Mouse (Mus musculus) heart, embryonic 15.5 days (tissue): Measurements from ENCODE around the gene Acacb. TPM values are rescaled to one million over a fixed set of nuclear protein-coding genes. Genes with fewer than 3 reads are reported as not detected.

Source experiments
- ATAC-seq: fragments of 200-750 bp; cut with Nextera tagmentation; replicated peaks from 2 replicates; pipeline ENCODE4 v1.8.0; 2017; ENCODE audit warnings: low read depth, moderate TSS enrichment; ENCODE audit not compliant: insufficient number of reproducible peaks, insufficient read depth, low FRiP score
- H3K27ac ChIP-seq: fragments of 300-500 bp; sonication (generic); 2 replicates; pipeline ENCODE4 v1.5.1; 2015; ENCODE audit warnings: mild to moderate bottlenecking, inconsistent platforms
- H3K27me3 ChIP-seq: fragments of 300-500 bp; sonication (generic); 2 replicates; pipeline ENCODE4 v1.6.1; 2015; ENCODE audit warnings: inconsistent platforms
- H3K36me3 ChIP-seq: fragments of 300-500 bp; sonication (generic); 2 replicates; pipeline ENCODE4 v1.6.1; 2015; ENCODE audit warnings: mild to moderate bottlenecking, inconsistent platforms
- H3K4me1 ChIP-seq: fragments of 300-500 bp; sonication (generic); replicated peaks from 2 replicates; pipeline ENCODE4 v1.6.1; 2015; ENCODE audit warnings: inconsistent platforms
- H3K4me2 ChIP-seq: fragments of 300-500 bp; sonication (generic); 2 replicates; pipeline ENCODE4 v1.6.1; 2015; ENCODE audit warnings: inconsistent platforms, mild to moderate bottlenecking, moderate library complexity
- H3K4me3 ChIP-seq: fragments of 300-500 bp; sonication (generic); 2 replicates; pipeline ENCODE4 v1.5.1; 2015; ENCODE audit warnings: mild to moderate bottlenecking, inconsistent platforms
- H3K9ac ChIP-seq: fragments of 300-500 bp; sonication (generic); 2 replicates; pipeline ENCODE4 v1.6.1; 2015; ENCODE audit warnings: mild to moderate bottlenecking, inconsistent platforms
- H3K9me3 ChIP-seq: fragments of 300-500 bp; sonication (generic); replicated peaks from 2 replicates; pipeline ENCODE4 v1.6.1; 2016; ENCODE audit warnings: inconsistent platforms
- WGBS: fragments of 180-500 bp; shearing (Covaris S2); methylation state at CpG from one replicate; pipeline ENCODE4 v1.1.7; 2015; ENCODE audit warnings: mixed read lengths; 5-methylcytosine and 5-hydroxymethylcytosine counted together
- polyA plus RNA-seq: library from polyadenylated mRNA; unstranded; fragments of >200 nt; fragmentation: Nextera tagmentation; extraction: Ambion mirVana; gene quantifications from 2 replicates; pipeline ENCODE4 v1.2.1, GENCODE M21; 2015

Gene Acacb
- polyA plus RNA-seq, 1 experiment from 2014 or later: 11.3 TPM

GRCm38 (mm10) chr5:114275991-114276390, 129.7 kb downstream of the Acacb start:
- Histone ChIP-seq H3K9me3 (no peaks in the 10 kb centered on the region), H3K27ac (no peak overlapping the region), H3K9ac (no peak overlapping the region), H3K4me3 (no peak overlapping the region), H3K4me1 (peaks cover 12% of the 10 kb centered on the region), H3K4me2 (no peak overlapping the region), H3K36me3 (no peaks in the 10 kb centered on the region), H3K27me3 (peaks cover 92% of the 10 kb centered on the region)
- 40% methylated on average over 16 of the region's 16 CpGs for WGBS
- ATAC-seq: no peak

- no peak overlapping the region for H3K4me3 ChIP-seq
- 49% methylated on average over 12 of the region's 12 CpGs for whole genome bisulfite sequencing
- ATAC-seq: no peak
- H3K9ac ChIP-seq: no peak overlapping the region
- peaks cover 67% of the 10 kb centered on the region for H3K27me3 ChIP-seq
- H3K4me2 ChIP-seq: no peak overlapping the region
- no peak overlapping the region for H3K27ac ChIP-seq
- no peaks in the 10 kb centered on the region for H3K9me3 ChIP-seq
- H3K4me1 ChIP-seq: no peaks in the 10 kb centered on the region
- no peaks in the 10 kb centered on the region for H3K36me3 ChIP-seq
Observed at GRCm38 (mm10) chr5:114279382-114280143, 133.2 kb downstream of the Acacb start.

- no peaks in the 10 kb centered on the region for H3K36me3 ChIP-seq
- H3K27me3 ChIP-seq: peaks cover 41% of the 10 kb centered on the region
- H3K4me3 ChIP-seq: no peak overlapping the region
- H3K9ac ChIP-seq: no peak overlapping the region
- WGBS: 33% methylated on average over 6 of the region's 6 CpGs
- ATAC-seq: no peak
- no peaks in the 10 kb centered on the region for H3K9me3 ChIP-seq
- H3K4me1 ChIP-seq: no peaks in the 10 kb centered on the region
- no peak overlapping the region for H3K27ac ChIP-seq
- no peak overlapping the region for H3K4me2 ChIP-seq
Observed at GRCm38 (mm10) chr5:114282346-114282745, 136.0 kb downstream of the Acacb start.

GRCm38 (mm10) chr5:114284604-114285397, 138.5 kb downstream of the Acacb start:
- H3K27me3 ChIP-seq: peaks cover 37% of the 10 kb centered on the region
- H3K9ac ChIP-seq: no peak overlapping the region
- H3K36me3 ChIP-seq: no peaks in the 10 kb centered on the region
- no peak overlapping the region for H3K27ac ChIP-seq
- no peak overlapping the region for H3K4me2 ChIP-seq
- no peak for ATAC-seq
- H3K4me3 ChIP-seq: no peak overlapping the region
- H3K4me1 ChIP-seq: no peaks in the 10 kb centered on the region
- 70% methylated on average over 13 of the region's 13 CpGs for WGBS
- no peaks in the 10 kb centered on the region for H3K9me3 ChIP-seq

GRCm38 (mm10) chr5:114285398-114285700, 139.0 kb downstream of the Acacb start:
- Histone ChIP-seq H3K4me1 (no peaks in the 10 kb centered on the region), H3K36me3 (no peaks in the 10 kb centered on the region), H3K9me3 (no peaks in the 10 kb centered on the region), H3K27me3 (peaks cover 40% of the 10 kb centered on the region), H3K27ac (no peak overlapping the region), H3K4me3 (no peak overlapping the region), H3K9ac (no peak overlapping the region), H3K4me2 (no peak overlapping the region)
- 82% methylated on average over 3 of the region's 3 CpGs for WGBS
- no peak for ATAC-seq

GRCm38 (mm10) chr5:114286102-114286501, 139.8 kb downstream of the Acacb start:
- Histone ChIP-seq H3K4me3 (no peak overlapping the region), H3K27me3 (peaks cover 33% of the 10 kb centered on the region), H3K36me3 (no peaks in the 10 kb centered on the region), H3K27ac (no peak overlapping the region), H3K4me1 (no peaks in the 10 kb centered on the region), H3K9me3 (no peaks in the 10 kb centered on the region), H3K4me2 (no peak overlapping the region), H3K9ac (no peak overlapping the region)
- WGBS: 58% methylated on average over 4 of the region's 4 CpGs
- no peak for ATAC-seq

- H3K27me3 ChIP-seq: peaks cover 25% of the 10 kb centered on the region
Observed at GRCm38 (mm10) chr5:114286872-114287571, 140.7 kb downstream of the Acacb start.

GRCm38 (mm10) chr5:114288396-114288795, 142.1 kb downstream of the Acacb start:
- Histone ChIP-seq H3K27ac (no peak overlapping the region), H3K9ac (no peak overlapping the region), H3K4me2 (no peak overlapping the region), H3K9me3 (no peaks in the 10 kb centered on the region), H3K27me3 (peaks cover 23% of the 10 kb centered on the region), H3K4me1 (no peaks in the 10 kb centered on the region), H3K4me3 (no peak overlapping the region), H3K36me3 (no peaks in the 10 kb centered on the region)
- WGBS: 71% methylated on average over 5 of the region's 5 CpGs
- ATAC-seq: no peak

More at GRCm38 (mm10) chr5:114286872-114287571, 140.7 kb downstream of the Acacb start:
- no peak for ATAC-seq
- Histone ChIP-seq H3K4me3 (no peak overlapping the region), H3K36me3 (no peaks in the 10 kb centered on the region), H3K4me1 (no peaks in the 10 kb centered on the region), H3K9me3 (no peaks in the 10 kb centered on the region), H3K4me2 (no peak overlapping the region), H3K27ac (no peak overlapping the region), H3K9ac (no peak overlapping the region)
- 70% methylated on average over 16 of the region's 16 CpGs for WGBS

GRCm38 (mm10) chr5:114288874-114289273, 142.5 kb downstream of the Acacb start, which contains the start of gene Myo1h:
Gene Myo1h (plus strand): TSS chr5:114289166.
- Histone ChIP-seq H3K9me3 (no peaks in the 10 kb centered on the region), H3K4me2 (no peak within 1 kb of the TSS), H3K4me3 (no peak within 1 kb of the TSS), H3K4me1 (no peaks in the 10 kb centered on the region), H3K9ac (no peak within 1 kb of the TSS), H3K27me3 (peaks cover 23% of the 10 kb centered on the region), H3K36me3 (no peaks in the 10 kb centered on the region), H3K27ac (no peak within 1 kb of the TSS)
- ATAC-seq: no peak
- WGBS: 42% methylated on average over 13 of the region's 13 CpGs

- 79% methylated on average over 3 of the region's 3 CpGs for WGBS
- H3K9ac ChIP-seq: no peak overlapping the region
- H3K4me1 ChIP-seq: no peaks in the 10 kb centered on the region
- no peaks in the 10 kb centered on the region for H3K36me3 ChIP-seq
- no peak overlapping the region for H3K27ac ChIP-seq
- no peak overlapping the region for H3K4me2 ChIP-seq
- H3K9me3 ChIP-seq: no peaks in the 10 kb centered on the region
- peaks cover 23% of the 10 kb centered on the region for H3K27me3 ChIP-seq
- no peak for ATAC-seq
- no peak overlapping the region for H3K4me3 ChIP-seq
Observed at GRCm38 (mm10) chr5:114290004-114290403, 143.7 kb downstream of the Acacb start.
